ENCODE assay signal across 9 mouse cellular contexts in the genomic region with DNA sequence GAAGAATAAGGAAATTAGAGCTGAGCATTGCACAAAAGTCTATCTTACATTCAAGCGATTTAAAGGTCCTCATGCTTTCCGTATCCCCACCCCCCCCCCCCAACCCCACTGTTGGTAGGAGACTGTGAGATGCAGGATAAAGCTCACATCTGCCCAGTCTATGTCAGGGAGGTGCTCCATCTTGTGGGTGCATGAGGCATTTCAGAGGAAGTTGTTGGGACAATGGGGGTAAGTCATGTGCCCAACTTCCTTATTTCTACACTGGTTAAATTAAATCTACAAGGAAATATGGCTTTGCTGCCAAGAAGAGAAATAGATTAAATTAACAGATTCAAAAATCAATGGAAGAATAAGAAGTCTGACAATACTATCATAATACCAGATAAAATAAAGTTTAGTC. TPM values are rescaled to one million over a fixed set of nuclear protein-coding genes. Genes with fewer than 3 reads are reported as not detected.
DNase-seq lines count a peak whose midpoint lies in the region; ATAC-seq and TF ChIP-seq lines count a peak whose summit lies in the region.
"Had no signal": no experiment of that assay in that cellular context is flagged by ENCODE, and none has a peak within 500 bp of the region (broad histone marks: within the 10 kb centered on the region; RNA-seq: fewer than 3 reads in every experiment).

No protein-coding gene starts in this region.

- TF ChIP-seq CTCF in liver, postnatal 0 days (IDR thresholded peaks at IDR 0.05; ENCODE audit: low read depth) = peak; percentile 81

- no peaks in the 10 kb centered on the region for H3K27me3 ChIP-seq in forebrain, embryonic 13.5 days
- H3K27me3 ChIP-seq in forebrain, embryonic 10.5 days (ENCODE audit: poor library complexity, severe bottlenecking) = no peaks in the 10 kb centered on the region
- no peaks in the 10 kb centered on the region for H3K27me3 ChIP-seq in neural tube, embryonic 11.5 days (ENCODE audit: control insufficient read depth, insufficient read depth, low read length)
- no peaks in the 10 kb centered on the region for H3K27me3 ChIP-seq in liver, postnatal 0 days (ENCODE audit: insufficient read depth, low read length)

- no peak overlapping the region for H3K9ac ChIP-seq in forebrain, embryonic 13.5 days
- no peak overlapping the region for H3K9ac ChIP-seq in neural tube, embryonic 11.5 days (ENCODE audit: low read length)
- no peak overlapping the region for H3K9ac ChIP-seq in liver, postnatal 0 days (replicated peaks)

- WGBS in forebrain, embryonic 13.5 days = 32% methylated on average over 2 of the region's 2 CpGs
- 47% methylated on average over 2 of the region's 2 CpGs for WGBS in forebrain, embryonic 10.5 days
- 40% methylated on average over 2 of the region's 2 CpGs for WGBS in neural tube, embryonic 11.5 days
- 10% methylated on average over 2 of the region's 2 CpGs for WGBS in liver, postnatal 0 days (ENCODE audit: insufficient replicate concordance)

- no peaks in the 10 kb centered on the region for H3K4me1 ChIP-seq in forebrain, embryonic 13.5 days
- H3K4me1 ChIP-seq in forebrain, embryonic 10.5 days = peaks cover 6% of the 10 kb centered on the region; the same call in 1 of the 2 replicates
- peaks cover 3% of the 10 kb centered on the region; the same call in 1 of the 2 replicates for H3K4me1 ChIP-seq in neural tube, embryonic 11.5 days (ENCODE audit: control insufficient read depth, insufficient read depth, low read length)
- peaks cover 4% of the 10 kb centered on the region; the same call in 1 of the 2 replicates for H3K4me1 ChIP-seq in liver, postnatal 0 days (ENCODE audit: insufficient read depth)

- H3K4me3 ChIP-seq in forebrain, embryonic 13.5 days = no peak overlapping the region
- H3K4me3 ChIP-seq in forebrain, embryonic 10.5 days = no peak overlapping the region
- no peak overlapping the region for H3K4me3 ChIP-seq in neural tube, embryonic 11.5 days (ENCODE audit: low read depth, low read length)
- no peak overlapping the region for H3K4me3 ChIP-seq in liver, postnatal 0 days (ENCODE audit: low read depth, low read length)

- DNase-seq in forebrain, embryonic 10.5 days (ENCODE audit: extremely low spot score, low spot score) = no peak
- peak; percentile 27 for DNase-seq in neural tube, embryonic 11.5 days (ENCODE audit: low spot score)
- no peak for DNase-seq in neural tube, embryonic 10.5 days (ENCODE audit: extremely low spot score, low spot score)
- DNase-seq in liver, postnatal 0 days = peak; percentile 59
- DNase-seq in thymus, postnatal 14 days = peak; percentile 41
- DNase-seq in urinary bladder, adult 18-20 months (ENCODE audit: low spot score in 2 of 2) = no peak

- peak; percentile 67; the same call in 1 of the 2 replicates for ATAC-seq in forebrain, embryonic 13.5 days
- ATAC-seq in neural tube, embryonic 11.5 days (ENCODE audit: insufficient read depth, low FRiP score, low TSS enrichment) = no peak
- ATAC-seq in liver, postnatal 0 days = peak; percentile 74
- no peak for ATAC-seq in erythroblast, adult 5-6 weeks (replicated peaks; ENCODE audit: low FRiP score, poor library complexity, severe bottlenecking)

- no peaks in the 10 kb centered on the region for H3K9me3 ChIP-seq in forebrain, embryonic 13.5 days (replicated peaks)
- H3K9me3 ChIP-seq in forebrain, embryonic 10.5 days = no peaks in the 10 kb centered on the region
- no peaks in the 10 kb centered on the region for H3K9me3 ChIP-seq in neural tube, embryonic 11.5 days (ENCODE audit: control insufficient read depth, low read length)
- no peaks in the 10 kb centered on the region for H3K9me3 ChIP-seq in liver, postnatal 0 days (ENCODE audit: low read length)

- TF ChIP-seq EP300 in liver, postnatal 0 days (IDR thresholded peaks at IDR 0.05; ENCODE audit: low read depth) = no peak

- H3K4me2 ChIP-seq in forebrain, embryonic 13.5 days = no peak overlapping the region
- no peak overlapping the region for H3K4me2 ChIP-seq in neural tube, embryonic 11.5 days (ENCODE audit: low read depth)
- H3K4me2 ChIP-seq in liver, postnatal 0 days (ENCODE audit: low read depth, low read length) = no peak overlapping the region

- H3K36me3 ChIP-seq in forebrain, embryonic 13.5 days (ENCODE audit: poor library complexity, severe bottlenecking) = no peaks in the 10 kb centered on the region
- no peaks in the 10 kb centered on the region for H3K36me3 ChIP-seq in forebrain, embryonic 10.5 days (replicated peaks)
- no peaks in the 10 kb centered on the region for H3K36me3 ChIP-seq in neural tube, embryonic 11.5 days (ENCODE audit: control insufficient read depth, insufficient read depth, low read length)
- no peaks in the 10 kb centered on the region for H3K36me3 ChIP-seq in liver, postnatal 0 days (replicated peaks; ENCODE audit: insufficient read depth, low read length)

- H3K27ac ChIP-seq in forebrain, embryonic 13.5 days = no peak overlapping the region
- H3K27ac ChIP-seq in forebrain, embryonic 10.5 days = no peak overlapping the region
- no peak overlapping the region for H3K27ac ChIP-seq in neural tube, embryonic 11.5 days (ENCODE audit: low read depth, low read length)
- no peak overlapping the region for H3K27ac ChIP-seq in liver, postnatal 0 days (ENCODE audit: low read depth)

RNA-seq across cellular contexts. Expression of gene Slc17a1, which starts 18.0 kb away (rescaled TPM):
- polyA plus RNA-seq in forebrain, embryonic 13.5 days (2015; fragmentation: Nextera tagmentation; extraction: Ambion mirVana) = not detected in 2 replicates
- polyA plus RNA-seq in forebrain, embryonic 10.5 days (2016; fragmentation: Nextera tagmentation; extraction: Ambion mirVana) = not detected in 2 replicates
- polyA plus RNA-seq in neural tube, embryonic 11.5 days (2014; fragmentation: Nextera tagmentation; extraction: Ambion mirVana) = not detected in 2 replicates
- polyA plus RNA-seq in liver, postnatal 0 days (2015; fragmentation: Nextera tagmentation; extraction: Ambion mirVana) = 1.0 and 1.2 TPM in 2 replicates
- total RNA-seq in erythroblast, adult 5-6 weeks (2015; ENCODE audit: low replicate concordance) = not detected in 2 replicates
- total RNA-seq in erythroblast, adult 5-6 weeks (2017; ENCODE audit: low replicate concordance) = not detected in 2 replicates
- polyA plus RNA-seq: stomach, embryonic 14.5 days had no signal

RNA-seq across cellular contexts. Expression of gene Slc17a4, which starts 29.3 kb away (rescaled TPM):
- not detected in 2 replicates for polyA plus RNA-seq in forebrain, embryonic 13.5 days (2015; fragmentation: Nextera tagmentation; extraction: Ambion mirVana)
- polyA plus RNA-seq in forebrain, embryonic 10.5 days (2016; fragmentation: Nextera tagmentation; extraction: Ambion mirVana) = not detected in 2 replicates
- polyA plus RNA-seq in neural tube, embryonic 11.5 days (2014; fragmentation: Nextera tagmentation; extraction: Ambion mirVana) = 0.49 and 0.64 TPM in 2 replicates
- polyA plus RNA-seq in liver, postnatal 0 days (2015; fragmentation: Nextera tagmentation; extraction: Ambion mirVana) = 1.1 and 2.0 TPM in 2 replicates
- total RNA-seq in erythroblast, adult 5-6 weeks (2015; ENCODE audit: low replicate concordance) = not detected in 2 replicates
- 0.56 TPM in 1 of 2 replicates, not detected in the other for total RNA-seq in erythroblast, adult 5-6 weeks (2017; ENCODE audit: low replicate concordance)

RNA-seq across cellular contexts. Expression of gene Slc17a3, which starts 46.3 kb away (rescaled TPM):
- not detected in 2 replicates for polyA plus RNA-seq in forebrain, embryonic 13.5 days (2015; fragmentation: Nextera tagmentation; extraction: Ambion mirVana)
- polyA plus RNA-seq in forebrain, embryonic 10.5 days (2016; fragmentation: Nextera tagmentation; extraction: Ambion mirVana) = not detected in 2 replicates
- not detected in 2 replicates for polyA plus RNA-seq in neural tube, embryonic 11.5 days (2014; fragmentation: Nextera tagmentation; extraction: Ambion mirVana)
- 4.8 and 6.0 TPM in 2 replicates for polyA plus RNA-seq in liver, postnatal 0 days (2015; fragmentation: Nextera tagmentation; extraction: Ambion mirVana)
- not detected in 2 replicates for total RNA-seq in erythroblast, adult 5-6 weeks (2015; ENCODE audit: low replicate concordance)
- not detected in 2 replicates for total RNA-seq in erythroblast, adult 5-6 weeks (2017; ENCODE audit: low replicate concordance)
- polyA plus RNA-seq: stomach, embryonic 14.5 days had no signal

RNA-seq across cellular contexts. Expression of gene Hist1h2ba, which starts 48.4 kb away (rescaled TPM):
- not detected in 2 replicates for polyA plus RNA-seq in forebrain, embryonic 13.5 days (2015; fragmentation: Nextera tagmentation; extraction: Ambion mirVana)
- not detected in 2 replicates for polyA plus RNA-seq in forebrain, embryonic 10.5 days (2016; fragmentation: Nextera tagmentation; extraction: Ambion mirVana)
- polyA plus RNA-seq in neural tube, embryonic 11.5 days (2014; fragmentation: Nextera tagmentation; extraction: Ambion mirVana) = not detected in 2 replicates
- polyA plus RNA-seq in liver, postnatal 0 days (2015; fragmentation: Nextera tagmentation; extraction: Ambion mirVana) = not detected in 2 replicates
- not detected in 2 replicates for total RNA-seq in erythroblast, adult 5-6 weeks (2015; ENCODE audit: low replicate concordance)
- not detected in 2 replicates for total RNA-seq in erythroblast, adult 5-6 weeks (2017; ENCODE audit: low replicate concordance)
- polyA plus RNA-seq: stomach, embryonic 14.5 days had no signal

RNA-seq across cellular contexts. Expression of gene Hist1h2aa, which starts 48.7 kb away (rescaled TPM):
- polyA plus RNA-seq in forebrain, embryonic 13.5 days (2015; fragmentation: Nextera tagmentation; extraction: Ambion mirVana) = not detected in 2 replicates
- not detected in 2 replicates for polyA plus RNA-seq in forebrain, embryonic 10.5 days (2016; fragmentation: Nextera tagmentation; extraction: Ambion mirVana)
- polyA plus RNA-seq in neural tube, embryonic 11.5 days (2014; fragmentation: Nextera tagmentation; extraction: Ambion mirVana) = not detected in 2 replicates
- not detected in 2 replicates for polyA plus RNA-seq in liver, postnatal 0 days (2015; fragmentation: Nextera tagmentation; extraction: Ambion mirVana)
- not detected in 2 replicates for total RNA-seq in erythroblast, adult 5-6 weeks (2015; ENCODE audit: low replicate concordance)
- not detected in 2 replicates for total RNA-seq in erythroblast, adult 5-6 weeks (2017; ENCODE audit: low replicate concordance)
- polyA plus RNA-seq: stomach, embryonic 14.5 days had no signal

Comparison
In these comparisons a context has a peak if more than half of its experiments do, and no peak if none do; other contexts are left out.
1. DNase-seq: peak in neural tube, embryonic 11.5 days (single experiment), liver, postnatal 0 days (single experiment) and thymus, postnatal 14 days (single experiment); none in forebrain, embryonic 10.5 days (single experiment), neural tube, embryonic 10.5 days (single experiment) and urinary bladder, adult 18-20 months (0 of 2).
2. ATAC-seq: peak in forebrain, embryonic 13.5 days (single experiment) and liver, postnatal 0 days (single experiment); none in neural tube, embryonic 11.5 days (single experiment) and erythroblast, adult 5-6 weeks (single experiment).